Mouse (Mus musculus): ENCODE data around the gene Klk1b22. TPM values are rescaled to one million over a fixed set of nuclear protein-coding genes. Genes with fewer than 3 reads are reported as not detected.

Gene Klk1b22
- polyA plus RNA-seq (2012; rRNA removed): not detected in 2 replicates

DNA sequence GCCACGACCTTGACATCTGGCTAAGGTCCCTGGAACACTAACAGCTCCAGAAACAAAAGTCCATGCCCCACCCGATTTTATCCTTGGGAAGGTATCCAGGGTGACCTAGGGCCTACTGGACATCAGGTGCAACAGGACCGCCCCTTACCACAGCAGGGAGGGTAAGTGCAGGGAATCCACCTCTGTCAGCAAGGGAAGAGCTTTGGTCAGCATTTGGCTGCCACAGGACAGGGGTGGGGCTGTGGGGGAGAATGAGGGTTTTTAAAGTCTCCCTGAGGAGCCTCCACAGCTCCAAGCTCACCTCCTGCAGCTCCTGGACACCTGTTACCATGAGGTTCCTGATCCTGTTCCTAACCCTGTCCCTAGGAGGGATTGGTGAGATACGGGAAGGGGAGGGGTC, at the start of gene Klk1b22:
TSS of gene Klk1b22 (plus strand) at position 301 of the 400 bp plus-strand sequence.

DNA sequence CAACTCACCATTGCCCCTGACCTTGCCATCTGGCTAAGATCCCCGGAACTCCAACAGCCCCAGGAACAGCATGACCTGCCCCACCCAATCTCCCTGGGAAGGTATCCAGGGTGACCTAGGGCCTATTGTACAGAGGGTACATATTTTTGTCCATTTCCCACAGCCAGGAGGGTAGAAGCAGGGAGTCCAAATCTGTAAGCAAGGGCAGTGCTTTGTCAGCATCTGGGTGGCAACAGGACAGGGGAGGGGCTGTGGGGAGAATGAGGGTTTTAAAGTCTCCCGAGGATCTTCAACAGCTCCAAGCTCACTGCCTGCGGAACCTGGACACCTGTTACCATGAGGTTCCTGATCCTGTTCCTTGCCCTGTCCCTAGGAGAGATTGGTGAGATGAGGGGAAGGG, 10.4 kb upstream of the Klk1b22 start, which contains the start of gene Klk1b21:
TSS of gene Klk1b21 (plus strand) at position 301 of the 400 bp plus-strand sequence.

DNA sequence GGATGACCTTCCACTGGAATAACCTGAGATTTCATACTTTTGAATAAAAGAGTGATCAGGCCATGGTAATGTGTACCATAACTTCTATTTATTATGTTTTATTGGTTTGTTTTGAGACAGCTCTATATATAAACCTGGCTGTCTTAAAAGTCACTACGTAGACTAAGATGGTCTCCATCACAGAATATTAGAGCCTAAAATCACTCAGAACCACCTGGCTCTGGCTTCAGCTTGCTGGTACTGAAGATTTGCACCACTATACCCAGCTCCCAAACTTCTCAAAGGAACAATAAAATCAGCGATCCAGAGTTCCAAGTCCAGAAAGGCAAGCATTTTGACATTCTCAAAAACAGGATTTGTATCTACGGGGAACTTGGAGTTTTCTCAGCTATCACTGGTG, 24.0 kb downstream of the Klk1b22 start, which contains the start of gene Klk1b16:
TSS of gene Klk1b16 (plus strand) at position 301 of the 400 bp plus-strand sequence.

Other genes with a start within 250 kb of the Klk1b22 start
- not detected in 2 replicates for gene Klk4, start 231.5 kb upstream of the Klk1b22 start, polyA plus RNA-seq (2012; rRNA removed)
- gene Klk15, start 178.9 kb upstream of the Klk1b22 start, polyA plus RNA-seq (2012; rRNA removed): not detected in 2 replicates
- not detected in 2 replicates for gene Klk1b8, start 162.0 kb upstream of the Klk1b22 start, polyA plus RNA-seq (2012; rRNA removed)
- gene Klk1b1, start 145.9 kb upstream of the Klk1b22 start, polyA plus RNA-seq (2012; rRNA removed): not detected in 2 replicates
- gene Klk1b9, start 136.6 kb upstream of the Klk1b22 start, polyA plus RNA-seq (2012; rRNA removed): not detected in 2 replicates
- gene Klk1b11, start 116.8 kb upstream of the Klk1b22 start, polyA plus RNA-seq (2012; rRNA removed): not detected in 2 replicates
- gene Klk1b26, start 100.5 kb upstream of the Klk1b22 start, polyA plus RNA-seq (2012; rRNA removed): not detected in 2 replicates
- 0.07 and 0.10 TPM in 2 replicates for gene Klk1b27, start 60.4 kb upstream of the Klk1b22 start, polyA plus RNA-seq (2012; rRNA removed)
- gene Klk1b21, start 10.3 kb upstream of the Klk1b22 start, polyA plus RNA-seq (2012; rRNA removed): not detected in 2 replicates
- gene Klk1b16, start 24.1 kb downstream of the Klk1b22 start, polyA plus RNA-seq (2012; rRNA removed): not detected in 2 replicates
- gene Klk1b24, start 75.6 kb downstream of the Klk1b22 start, polyA plus RNA-seq (2012; rRNA removed): not detected in 2 replicates
- gene Klk1b3, start 85.5 kb downstream of the Klk1b22 start, polyA plus RNA-seq (2012; rRNA removed): not detected in 2 replicates
- 0.13 and 0.50 TPM in 2 replicates for gene Klk1b4, start 94.8 kb downstream of the Klk1b22 start, polyA plus RNA-seq (2012; rRNA removed)
- not detected in 2 replicates for gene Klk1b5, start 103.3 kb downstream of the Klk1b22 start, polyA plus RNA-seq (2012; rRNA removed)
- 0.08 and 0.67 TPM in 2 replicates for gene Klk1, start 112.7 kb downstream of the Klk1b22 start, polyA plus RNA-seq (2012; rRNA removed)
- gene Gm36864, start 123.5 kb downstream of the Klk1b22 start, polyA plus RNA-seq (2012; rRNA removed): not detected in 2 replicates
- 0.71 TPM in 2 replicates for gene 1700028J19Rik, start 134.0 kb downstream of the Klk1b22 start, polyA plus RNA-seq (2012; rRNA removed)
- 33.2 and 37.0 TPM in 2 replicates for gene 2410002F23Rik, start 134.0 kb downstream of the Klk1b22 start, polyA plus RNA-seq (2012; rRNA removed)
- not detected in 2 replicates for gene Acp4, start 144.7 kb downstream of the Klk1b22 start, polyA plus RNA-seq (2012; rRNA removed)
- not detected in 2 replicates for gene Gm15517, start 148.8 kb downstream of the Klk1b22 start, polyA plus RNA-seq (2012; rRNA removed)
- gene Clec11a, start 194.2 kb downstream of the Klk1b22 start, polyA plus RNA-seq (2012; rRNA removed): 0.78 and 0.94 TPM in 2 replicates
- gene Shank1, start 197.6 kb downstream of the Klk1b22 start, polyA plus RNA-seq (2012; rRNA removed): 0.02 and 0.04 TPM in 2 replicates